Mouse (Mus musculus) kidney, postnatal 10 days (tissue): ENCODE data around the gene Plpp3.

Experiments used
- DNase-seq: peaks from one replicate; pipeline ENCODE4 v3.0.0; 2021; ENCODE audit warnings: mixed read lengths

The Plpp3 gene

GRCm38 (mm10) chr4:105157276-105158168, at the start of gene Plpp3:
TSS of gene Plpp3 (plus strand) at chr4:105157347.
- DNase-seq, result peak; percentile 92

- DNase-seq, result no peak
Observed at GRCm38 (mm10) chr4:105107943-105108640, 49.1 kb upstream of the Plpp3 start.

GRCm38 (mm10) chr4:105108641-105109198, 48.4 kb upstream of the Plpp3 start:
- no peak for DNase-seq

- DNase-seq, result peak; percentile 88
Observed at GRCm38 (mm10) chr4:105109199-105109989, 47.8 kb upstream of the Plpp3 start, which contains the start of gene Prkaa2. TSS of gene Prkaa2 (minus strand) at chr4:105109890.

- no peak for DNase-seq
Observed at GRCm38 (mm10) chr4:105109990-105110683, 47.0 kb upstream of the Plpp3 start.

GRCm38 (mm10) chr4:105110684-105111035, 46.5 kb upstream of the Plpp3 start:
- no peak for DNase-seq

- no peak for DNase-seq
Observed at GRCm38 (mm10) chr4:105111770-105112169, 45.4 kb upstream of the Plpp3 start.

GRCm38 (mm10) chr4:105113042-105113441, 44.1 kb upstream of the Plpp3 start:
- DNase-seq, result no peak

GRCm38 (mm10) chr4:105113468-105113867, 43.7 kb upstream of the Plpp3 start:
- DNase-seq, result no peak

GRCm38 (mm10) chr4:105121081-105121480, 36.1 kb upstream of the Plpp3 start:
- no peak for DNase-seq

GRCm38 (mm10) chr4:105122429-105122828, 34.7 kb upstream of the Plpp3 start:
- peak; percentile 87 for DNase-seq

GRCm38 (mm10) chr4:105129212-105129611, 27.9 kb upstream of the Plpp3 start:
- DNase-seq, result no peak

- DNase-seq, result no peak
Observed at GRCm38 (mm10) chr4:105131756-105132314, 25.3 kb upstream of the Plpp3 start.

- DNase-seq, result no peak
Observed at GRCm38 (mm10) chr4:105133350-105134050, 23.6 kb upstream of the Plpp3 start.

- no peak for DNase-seq
Observed at GRCm38 (mm10) chr4:105149492-105149891, 7.7 kb upstream of the Plpp3 start.

- peak; percentile 87 for DNase-seq
Observed at GRCm38 (mm10) chr4:105151911-105152690, 5.0 kb upstream of the Plpp3 start.

GRCm38 (mm10) chr4:105153227-105153626, 3.9 kb upstream of the Plpp3 start:
- no peak for DNase-seq

- DNase-seq, result no peak
Observed at GRCm38 (mm10) chr4:105156281-105156680, 866 bp upstream of the Plpp3 start.

GRCm38 (mm10) chr4:105156955-105157275, 232 bp upstream of the Plpp3 start:
- DNase-seq, result no peak

GRCm38 (mm10) chr4:105158169-105158555, 1.0 kb downstream of the Plpp3 start:
- peak; percentile 89 for DNase-seq
